Comparison of ENCODE assay signal across 10 mouse cellular contexts in genomic region chr5:52783957-52784356, GRCm38 (mm10). TPM values are rescaled to one million over a fixed set of nuclear protein-coding genes. Genes with fewer than 3 reads are reported as not detected.
A peak's percentile ranks its signal among the peaks of the same experiment; 100 is the strongest.
DNase-seq lines count a peak whose midpoint lies in the region; ATAC-seq and TF ChIP-seq lines count a peak whose summit lies in the region.
"Had no signal": no experiment of that assay in that cellular context is flagged by ENCODE, and none has a peak within 500 bp of the region (broad histone marks: within the 10 kb centered on the region; RNA-seq: fewer than 3 reads in every experiment).

No protein-coding gene starts in this region.

- H3K36me3 ChIP-seq in kidney, postnatal 0 days (ENCODE audit: insufficient read depth, low read length), result 0 out of 2 replicates have a peak, but pooled peaks cover 6% of the 10 kb centered on the region
- H3K36me3 ChIP-seq in embryonic facial prominence, embryonic 10.5 days (replicated peaks), result peaks cover 26% of the 10 kb centered on the region
- H3K36me3 ChIP-seq in hindbrain, embryonic 14.5 days (replicated peaks; ENCODE audit: control insufficient read depth, insufficient read depth), result no peaks in the 10 kb centered on the region
- no peaks in the 10 kb centered on the region for H3K36me3 ChIP-seq in midbrain, embryonic 11.5 days (ENCODE audit: control insufficient read depth, insufficient read depth, low read length)

- DNase-seq in kidney, postnatal 0 days (ENCODE audit: low spot score), result no peak
- no peak for DNase-seq in kidney, adult 9 months
- DNase-seq in embryonic facial prominence, embryonic 10.5 days (ENCODE audit: low spot score), result no peak
- no peak for DNase-seq in hindbrain, embryonic 14.5 days (ENCODE audit: low spot score)
- no peak for DNase-seq in midbrain, embryonic 11.5 days (ENCODE audit: low spot score, missing footprints)
- DNase-seq in thymus, postnatal 4 days, result no peak
- DNase-seq in B cell, adult 2 months, result no peak
- DNase-seq in kidney, postnatal 36 days, result no peak
- DNase-seq: cerebellum, adult 8-10 months; gastrocnemius, postnatal 14 days had no signal

- H3K27ac ChIP-seq in kidney, postnatal 0 days, result no peak overlapping the region
- no peak overlapping the region for H3K27ac ChIP-seq in embryonic facial prominence, embryonic 10.5 days (replicated peaks)
- no peak overlapping the region for H3K27ac ChIP-seq in hindbrain, embryonic 14.5 days
- no peak overlapping the region for H3K27ac ChIP-seq in midbrain, embryonic 11.5 days (ENCODE audit: low read depth, low read length)

- H3K27me3 ChIP-seq in kidney, postnatal 0 days (ENCODE audit: insufficient read depth, low read length), result no peaks in the 10 kb centered on the region
- no peaks in the 10 kb centered on the region for H3K27me3 ChIP-seq in embryonic facial prominence, embryonic 10.5 days (replicated peaks; ENCODE audit: low read depth, poor library complexity, severe bottlenecking)
- H3K27me3 ChIP-seq in hindbrain, embryonic 14.5 days (ENCODE audit: control insufficient read depth, insufficient read depth, low read length), result no peaks in the 10 kb centered on the region
- no peaks in the 10 kb centered on the region for H3K27me3 ChIP-seq in midbrain, embryonic 11.5 days (ENCODE audit: control insufficient read depth, insufficient read depth, low read length)

- no peak overlapping the region for H3K4me3 ChIP-seq in kidney, postnatal 0 days (replicated peaks; ENCODE audit: low read depth, low read length)
- H3K4me3 ChIP-seq in embryonic facial prominence, embryonic 10.5 days, result peak overlapping the region; percentile 84
- no peak overlapping the region for H3K4me3 ChIP-seq in hindbrain, embryonic 14.5 days (replicated peaks; ENCODE audit: low read length)
- H3K4me3 ChIP-seq in midbrain, embryonic 11.5 days (ENCODE audit: low read depth, low read length), result peak overlapping the region; percentile 79; the same call in 1 of the 2 replicates

- WGBS in kidney, postnatal 0 days, result 82% methylated on average over 2 of the region's 2 CpGs
- WGBS in embryonic facial prominence, embryonic 10.5 days, result 79% methylated on average over 2 of the region's 2 CpGs
- 78% methylated on average over 2 of the region's 2 CpGs for WGBS in hindbrain, embryonic 14.5 days
- 75% methylated on average over 2 of the region's 2 CpGs for WGBS in midbrain, embryonic 11.5 days

- H3K4me2 ChIP-seq in kidney, postnatal 0 days (ENCODE audit: low read length), result peak overlapping the region; percentile 68
- peak overlapping the region; percentile 56 for H3K4me2 ChIP-seq in hindbrain, embryonic 14.5 days (replicated peaks)
- peak overlapping the region; percentile 67; the same call in 1 of the 2 replicates for H3K4me2 ChIP-seq in midbrain, embryonic 11.5 days

- H3K9ac ChIP-seq in kidney, postnatal 0 days (ENCODE audit: low read depth, low read length), result no peak overlapping the region
- H3K9ac ChIP-seq in hindbrain, embryonic 14.5 days, result no peak overlapping the region
- no peak overlapping the region for H3K9ac ChIP-seq in midbrain, embryonic 11.5 days (ENCODE audit: low read length)

- no peaks in the 10 kb centered on the region for H3K9me3 ChIP-seq in kidney, postnatal 0 days (replicated peaks; ENCODE audit: low read length)
- no peaks in the 10 kb centered on the region for H3K9me3 ChIP-seq in embryonic facial prominence, embryonic 10.5 days
- H3K9me3 ChIP-seq in hindbrain, embryonic 14.5 days (ENCODE audit: control insufficient read depth, low read length), result no peaks in the 10 kb centered on the region
- H3K9me3 ChIP-seq in midbrain, embryonic 11.5 days (ENCODE audit: control insufficient read depth, low read length), result no peaks in the 10 kb centered on the region

- no peak for ATAC-seq in kidney, postnatal 0 days (replicated peaks; ENCODE audit: low FRiP score, low read depth)
- ATAC-seq in hindbrain, embryonic 14.5 days (ENCODE audit: low FRiP score), result no peak
- no peak for ATAC-seq in midbrain, embryonic 11.5 days (ENCODE audit: low FRiP score)

- TF ChIP-seq CTCF in kidney, postnatal 0 days (IDR thresholded peaks at IDR 0.05; ENCODE audit: low read depth), result no peak

- no peaks in the 10 kb centered on the region for H3K4me1 ChIP-seq in kidney, postnatal 0 days (replicated peaks; ENCODE audit: insufficient read depth, low read length)
- peaks cover 3% of the 10 kb centered on the region; the same call in 1 of the 2 replicates for H3K4me1 ChIP-seq in embryonic facial prominence, embryonic 10.5 days
- no peaks in the 10 kb centered on the region for H3K4me1 ChIP-seq in hindbrain, embryonic 14.5 days (replicated peaks; ENCODE audit: control insufficient read depth, insufficient read depth, low read length)
- no peaks in the 10 kb centered on the region for H3K4me1 ChIP-seq in midbrain, embryonic 11.5 days (ENCODE audit: control insufficient read depth, insufficient read depth, low read length)

RNA-seq across cellular contexts. Expression of gene Zcchc4, which starts 8.7 kb away (rescaled TPM):
- polyA plus RNA-seq in kidney, postnatal 0 days (2015; fragmentation: Nextera tagmentation; extraction: Ambion mirVana), result 8.7 and 9.6 TPM in 2 replicates
- 21.1 and 22.6 TPM in 2 replicates for polyA plus RNA-seq in embryonic facial prominence, embryonic 10.5 days (2016; fragmentation: Nextera tagmentation; extraction: Ambion mirVana)
- polyA plus RNA-seq in hindbrain, embryonic 14.5 days (2014; fragmentation: Nextera tagmentation; extraction: Ambion mirVana), result 9.3 and 11.0 TPM in 2 replicates
- polyA plus RNA-seq in midbrain, embryonic 11.5 days (2014; fragmentation: Nextera tagmentation; extraction: Ambion mirVana), result 15.4 and 19.6 TPM in 2 replicates

RNA-seq across cellular contexts. Expression of gene Pi4k2b, which starts 42.6 kb away (rescaled TPM):
- 19.8 TPM in 2 replicates for polyA plus RNA-seq in kidney, postnatal 0 days (2015; fragmentation: Nextera tagmentation; extraction: Ambion mirVana)
- 16.5 and 17.4 TPM in 2 replicates for polyA plus RNA-seq in embryonic facial prominence, embryonic 10.5 days (2016; fragmentation: Nextera tagmentation; extraction: Ambion mirVana)
- polyA plus RNA-seq in hindbrain, embryonic 14.5 days (2014; fragmentation: Nextera tagmentation; extraction: Ambion mirVana), result 7.4 and 7.6 TPM in 2 replicates
- 20.1 and 21.4 TPM in 2 replicates for polyA plus RNA-seq in midbrain, embryonic 11.5 days (2014; fragmentation: Nextera tagmentation; extraction: Ambion mirVana)

RNA-seq across cellular contexts. Expression of gene Anapc4, which starts 49.9 kb away (rescaled TPM):
- 72.3 and 79.6 TPM in 2 replicates for polyA plus RNA-seq in kidney, postnatal 0 days (2015; fragmentation: Nextera tagmentation; extraction: Ambion mirVana)
- polyA plus RNA-seq in embryonic facial prominence, embryonic 10.5 days (2016; fragmentation: Nextera tagmentation; extraction: Ambion mirVana), result 124 and 125 TPM in 2 replicates
- polyA plus RNA-seq in hindbrain, embryonic 14.5 days (2014; fragmentation: Nextera tagmentation; extraction: Ambion mirVana), result 116 and 117 TPM in 2 replicates
- polyA plus RNA-seq in midbrain, embryonic 11.5 days (2014; fragmentation: Nextera tagmentation; extraction: Ambion mirVana), result 133 and 141 TPM in 2 replicates

Comparison
In these comparisons a context has a peak if more than half of its experiments do, and no peak if none do; other contexts are left out.
1. H3K4me3 ChIP-seq: peak in embryonic facial prominence, embryonic 10.5 days (single experiment) and midbrain, embryonic 11.5 days (single experiment); none in kidney, postnatal 0 days (single experiment) and hindbrain, embryonic 14.5 days (single experiment).
2. Peak in every context shown above with its lines, with median percentiles within 50 percentile points of each other: H3K4me2 ChIP-seq.